Mouse (Mus musculus): Measurements from ENCODE around the gene S100a2.

S100a2 gene

DNA sequence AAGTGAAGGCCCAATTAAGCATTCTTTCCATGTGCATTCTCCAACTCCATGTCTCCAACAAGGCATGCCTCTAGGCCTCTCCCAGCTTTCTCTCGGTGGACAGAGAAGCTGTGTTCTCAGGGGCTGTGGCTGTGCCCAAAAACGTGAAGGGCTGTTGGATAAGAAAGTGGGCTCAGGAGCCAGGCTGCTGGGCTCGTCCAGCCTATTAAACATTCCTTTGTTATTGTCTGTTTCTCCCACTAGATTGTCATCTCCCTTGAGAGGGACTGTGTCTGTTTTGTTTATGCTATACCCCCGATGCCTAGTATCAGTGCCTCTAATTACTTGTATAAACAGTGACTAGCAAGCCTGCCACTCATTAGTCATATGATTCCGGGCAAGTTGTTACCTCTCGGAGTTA lies 7.7 kb downstream of the S100a2 start:
- no peak for DNase-seq

DNA sequence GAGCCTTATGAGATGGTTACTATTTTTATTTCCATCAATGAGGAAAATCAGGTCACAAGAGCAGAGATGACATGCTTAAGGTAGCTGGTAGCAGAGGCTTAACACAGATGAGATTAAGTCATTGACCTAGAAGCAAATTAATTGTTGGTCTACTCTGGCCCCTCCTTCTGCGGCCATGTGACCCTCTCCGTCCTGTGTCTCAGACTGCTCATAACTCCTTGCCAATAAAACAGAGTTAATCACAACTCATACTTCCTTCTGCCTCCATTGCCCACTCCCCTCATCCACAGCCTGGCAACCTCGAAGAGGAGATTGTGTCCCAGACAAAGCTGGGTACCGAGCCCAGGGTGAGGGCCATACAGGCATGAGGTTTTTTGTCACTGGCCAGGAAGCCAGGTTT lies 8.2 kb downstream of the S100a2 start:
- no peak for DNase-seq

DNA sequence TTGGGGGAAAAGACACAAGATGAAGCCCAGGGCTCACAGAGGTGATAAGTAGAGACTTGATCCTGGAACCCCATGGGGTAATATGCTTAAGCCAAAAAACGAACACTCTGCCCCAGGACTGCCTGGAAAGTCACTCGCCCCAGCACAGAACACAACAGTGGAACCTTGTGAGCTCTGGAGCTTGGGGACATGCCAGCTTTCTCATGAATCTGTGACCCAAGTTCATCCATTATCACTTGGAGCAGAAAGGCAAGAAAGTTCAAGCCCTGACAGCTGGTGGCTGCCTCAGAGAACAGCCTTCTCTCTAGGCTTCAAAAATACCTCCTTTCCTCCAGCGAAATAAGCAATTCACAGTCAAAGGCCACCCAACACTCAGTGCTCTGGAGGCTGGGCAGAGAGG lies 9.4 kb downstream of the S100a2 start:
- no peak for DNase-seq

DNA sequence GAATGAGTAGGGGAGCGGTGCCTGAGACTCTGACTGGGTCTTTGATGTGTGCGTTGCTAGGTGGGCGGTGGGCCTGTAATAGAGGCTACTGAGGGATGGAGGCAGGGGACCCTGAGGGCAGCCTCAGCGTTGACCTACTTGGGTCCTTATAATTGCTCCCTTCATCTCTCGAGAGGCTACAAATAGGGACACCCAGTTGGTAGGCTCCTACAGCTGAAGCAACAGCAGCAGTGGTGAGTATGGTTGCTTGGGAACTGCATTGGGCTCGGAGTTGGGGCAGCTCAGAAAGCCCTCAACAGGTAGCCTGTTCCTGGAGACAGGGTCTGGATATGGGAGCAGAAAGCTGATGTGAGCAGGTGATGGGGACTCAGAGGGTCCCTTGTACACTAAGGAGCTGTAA lies 10.0 kb downstream of the S100a2 start:
- DNase-seq: no peak

DNA sequence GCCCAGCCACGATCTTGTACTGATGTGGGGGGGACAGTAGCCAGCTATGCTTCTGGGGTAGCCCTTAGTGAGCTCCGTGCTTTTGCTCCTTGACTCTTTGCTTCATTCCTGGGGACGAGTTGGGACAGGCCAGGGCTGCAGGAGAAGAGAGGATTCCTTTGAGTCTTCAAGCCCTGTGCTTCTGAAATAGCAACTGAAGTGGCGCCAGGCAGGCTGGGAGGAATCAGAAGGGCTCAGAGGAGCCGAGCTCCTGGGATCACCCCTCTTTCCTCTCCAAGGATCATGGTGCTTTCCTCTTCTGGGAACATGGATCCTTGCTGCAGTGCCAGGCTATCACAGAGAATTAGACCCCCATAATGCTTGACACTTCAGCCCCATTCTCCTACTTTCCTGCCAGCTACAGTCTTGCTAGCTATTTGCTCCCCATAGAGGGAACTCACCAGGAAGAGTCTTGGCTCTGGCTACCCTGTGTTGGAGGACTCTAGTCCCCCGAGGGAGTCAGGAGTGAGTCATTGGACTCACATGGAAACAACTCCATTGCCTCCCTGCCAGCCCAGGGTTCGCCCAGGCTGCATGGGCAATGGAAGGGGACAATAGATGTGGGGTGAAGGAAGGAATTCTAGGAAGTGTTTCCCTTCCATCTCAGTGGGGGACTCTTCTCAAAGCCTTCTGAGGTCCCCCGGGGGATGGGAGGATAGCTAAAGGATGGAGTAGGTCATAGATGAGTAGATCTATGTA lies 10.6 kb downstream of the S100a2 start:
- no peak for DNase-seq

DNA sequence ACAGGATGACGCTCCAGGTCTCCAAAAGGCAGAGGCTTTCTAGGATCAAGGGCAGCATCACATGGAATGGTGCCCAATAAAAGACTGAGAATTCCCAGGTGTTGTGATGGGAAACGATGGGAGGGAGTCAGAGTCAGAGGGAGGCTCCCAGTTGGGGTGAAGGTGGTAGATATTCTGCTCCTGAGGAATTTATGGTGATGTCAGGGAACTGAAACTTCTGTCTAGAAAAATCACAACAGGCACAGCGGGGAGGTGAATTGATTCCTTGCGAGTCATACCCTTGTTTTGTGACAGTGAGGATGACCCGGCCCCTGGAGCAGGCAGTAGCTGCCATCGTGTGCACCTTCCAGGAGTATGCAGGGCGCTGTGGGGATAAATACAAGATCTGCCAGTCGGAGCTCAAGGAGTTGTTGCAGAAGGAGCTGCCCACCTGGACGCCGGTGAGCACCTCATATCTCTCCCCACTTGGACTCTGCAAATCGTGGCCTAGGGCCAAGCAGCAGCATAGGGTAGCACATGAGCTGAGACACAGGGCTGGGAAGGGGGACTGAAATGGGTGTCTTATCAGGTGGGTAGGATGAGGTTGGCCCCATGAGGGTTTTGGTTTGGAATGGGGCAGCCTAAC lies 11.6 kb downstream of the S100a2 start, which contains the start of gene Gm42674:
Gene Gm42674 (plus strand): TSS at position 419 of the 625 bp plus-strand sequence.
- DNase-seq: no peak

DNA sequence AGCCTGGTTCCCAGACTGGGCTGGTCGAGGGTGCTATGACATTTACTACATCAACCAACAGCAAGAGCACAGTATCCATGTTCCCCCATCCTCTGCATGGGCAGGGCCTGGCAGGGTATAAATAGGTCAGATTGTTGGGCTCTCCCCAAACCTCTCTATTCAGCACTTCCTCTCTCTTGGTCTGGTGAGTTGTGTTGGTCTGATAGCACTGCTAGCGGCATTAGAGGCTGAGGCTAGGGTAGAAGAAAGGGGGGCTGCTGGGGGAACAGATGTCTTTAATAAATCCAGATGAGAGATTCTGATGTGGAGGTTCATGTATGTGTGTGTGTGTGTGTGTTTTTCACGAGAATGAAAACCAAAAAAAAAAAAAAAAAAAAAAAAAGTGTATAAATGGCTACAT lies 13.6 kb downstream of the S100a2 start, which contains the start of gene S100a4:
Gene S100a4 (plus strand): TSS at position 149 of the 400 bp plus-strand sequence.
- no peak for DNase-seq

DNA sequence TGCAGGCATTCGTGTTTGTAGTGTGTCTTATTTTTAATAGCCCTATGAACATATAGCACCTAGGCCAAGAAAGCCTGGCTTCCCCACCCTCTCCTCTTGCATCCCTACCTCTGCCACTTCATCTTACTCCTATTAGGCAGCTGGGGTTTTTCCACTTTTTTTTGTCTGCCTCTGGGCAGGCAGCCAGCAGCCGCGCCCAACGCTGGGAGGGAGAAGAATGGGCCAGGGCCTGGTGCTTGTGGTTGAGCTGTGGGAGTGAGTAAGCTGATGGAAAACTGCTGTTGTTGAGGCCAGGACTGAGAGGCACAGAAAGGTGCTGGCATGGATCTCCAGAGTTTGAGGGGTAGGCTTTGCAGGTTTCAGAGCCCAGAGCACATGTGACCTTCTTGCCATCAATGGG lies 14.4 kb downstream of the S100a2 start:
- no peak for DNase-seq

DNA sequence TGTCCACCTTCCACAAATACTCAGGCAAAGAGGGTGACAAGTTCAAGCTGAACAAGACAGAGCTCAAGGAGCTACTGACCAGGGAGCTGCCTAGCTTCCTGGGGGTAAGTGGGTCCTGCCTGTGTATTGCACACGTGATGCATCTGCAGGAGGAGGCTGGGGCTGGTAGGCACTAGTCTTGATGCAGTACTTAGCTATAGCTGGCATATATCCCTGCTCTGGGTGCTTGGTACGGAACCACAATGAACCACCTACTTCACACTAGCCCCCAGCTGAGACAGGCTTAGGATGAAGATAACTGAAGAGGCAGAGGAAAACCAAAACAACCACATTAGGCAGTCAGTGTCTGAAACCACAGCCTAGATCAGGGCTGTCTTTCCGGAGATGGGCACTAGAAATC lies 15.0 kb downstream of the S100a2 start:
- no peak for DNase-seq

DNA sequence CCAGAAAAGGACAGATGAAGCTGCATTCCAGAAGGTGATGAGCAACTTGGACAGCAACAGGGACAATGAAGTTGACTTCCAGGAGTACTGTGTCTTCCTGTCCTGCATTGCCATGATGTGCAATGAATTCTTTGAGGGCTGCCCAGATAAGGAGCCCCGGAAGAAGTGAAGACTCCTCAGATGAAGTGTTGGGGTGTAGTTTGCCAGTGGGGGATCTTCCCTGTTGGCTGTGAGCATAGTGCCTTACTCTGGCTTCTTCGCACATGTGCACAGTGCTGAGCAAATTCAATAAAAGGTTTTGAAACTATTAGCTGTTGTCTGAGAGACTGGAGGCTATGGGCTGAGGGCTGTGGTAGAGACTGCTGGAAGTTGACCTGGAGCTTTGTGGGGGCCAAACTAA lies 15.7 kb downstream of the S100a2 start:
- no peak for DNase-seq

DNA sequence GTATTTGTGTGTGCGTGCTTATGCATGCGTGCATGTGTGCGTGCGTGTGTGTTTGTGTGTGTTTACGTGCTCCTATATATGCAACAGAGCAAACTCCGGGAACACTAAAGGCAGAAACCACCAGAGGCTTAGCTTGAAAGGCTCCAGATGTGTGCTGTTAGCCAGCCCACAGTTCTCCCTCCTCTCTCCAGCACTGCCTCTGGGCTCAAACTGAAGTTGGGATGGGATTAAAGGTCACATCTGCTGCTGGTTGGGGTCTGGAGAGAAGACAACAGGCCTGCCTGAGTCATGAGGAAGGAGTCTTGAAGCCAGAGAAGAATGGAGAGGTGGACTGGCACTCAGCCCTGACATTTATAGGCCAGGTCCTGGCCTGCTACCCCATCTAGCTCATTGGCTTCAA lies 16.1 kb downstream of the S100a2 start:
- no peak for DNase-seq

DNA sequence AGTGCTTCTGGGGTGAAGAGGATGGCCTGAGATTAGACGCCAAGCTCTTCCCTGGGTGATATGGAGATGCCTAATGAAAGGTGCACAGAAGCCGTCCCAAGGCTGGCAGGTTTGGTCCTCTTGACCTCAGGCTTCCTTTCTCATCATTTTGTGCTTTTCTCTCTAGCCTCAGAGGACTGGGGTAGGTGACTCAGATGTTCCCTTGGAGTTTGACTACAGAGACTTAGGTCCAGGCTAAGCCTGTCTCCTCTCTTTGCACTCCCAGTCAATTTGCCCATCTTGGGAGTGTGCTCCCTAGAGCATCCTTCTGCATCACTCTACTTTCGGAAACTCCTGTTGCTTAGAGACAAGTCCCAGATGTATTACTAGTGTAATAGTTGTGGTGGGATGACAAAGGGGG lies 17.3 kb downstream of the S100a2 start:
- DNase-seq: no peak

DNA sequence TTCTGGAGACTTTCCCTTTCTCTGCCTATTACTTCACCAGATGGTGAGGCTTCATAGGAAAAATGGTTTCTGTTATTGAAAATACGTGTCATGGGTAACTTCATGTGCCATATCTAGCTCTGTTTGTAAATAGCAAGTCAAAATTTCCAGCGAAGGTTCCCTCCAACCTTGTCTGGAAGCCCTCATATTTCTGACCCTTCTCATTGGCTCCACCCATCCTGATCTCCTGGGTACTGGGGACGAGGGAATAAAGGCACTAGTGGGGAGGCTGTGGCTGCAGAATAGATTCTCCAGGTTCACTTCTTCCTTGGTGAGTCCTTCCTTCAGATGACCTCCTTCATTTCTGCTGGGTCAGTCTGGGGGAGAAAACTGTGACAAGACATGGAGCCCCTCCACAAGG lies 18.2 kb downstream of the S100a2 start, which contains the start of gene S100a5:
Gene S100a5 (plus strand): TSS at position 301 of the 400 bp plus-strand sequence.
- DNase-seq: no peak

DNA sequence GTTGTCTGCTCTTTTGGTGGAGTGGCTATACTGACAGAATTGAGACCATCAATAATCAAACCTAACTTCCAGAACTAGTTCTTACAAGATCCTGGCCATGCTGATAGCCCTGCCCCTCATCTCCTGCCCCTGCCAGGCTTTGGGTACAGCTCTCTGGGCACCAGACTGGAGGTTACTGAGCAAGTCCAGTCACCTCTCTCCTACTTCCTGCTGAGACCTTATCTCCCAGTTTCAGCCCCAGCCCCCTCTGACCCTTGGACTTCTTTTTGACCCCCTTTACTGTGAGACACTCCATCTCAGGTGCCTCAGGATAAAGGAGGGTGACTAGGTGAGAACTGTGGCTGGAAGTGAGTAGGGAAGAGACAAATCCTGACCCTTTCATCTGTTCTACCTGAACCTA lies 19.1 kb downstream of the S100a2 start:
- DNase-seq: no peak

DNA sequence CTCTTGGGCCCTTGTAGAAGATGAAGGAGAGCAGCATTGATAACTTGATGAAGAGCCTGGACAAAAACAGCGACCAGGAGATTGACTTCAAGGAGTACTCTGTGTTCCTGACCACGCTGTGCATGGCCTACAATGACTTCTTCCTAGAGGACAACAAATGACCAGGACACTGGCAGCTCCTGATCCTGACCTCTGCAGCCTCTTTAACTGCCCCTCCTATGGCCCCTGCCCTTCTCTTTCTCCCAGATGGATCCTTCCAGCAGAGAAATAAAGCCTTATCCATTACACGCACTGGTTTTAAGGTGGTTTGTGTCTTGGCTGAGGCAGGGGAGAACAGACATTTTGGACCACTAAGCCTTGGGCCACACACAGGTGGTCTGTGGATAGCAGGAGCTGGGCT lies 21.4 kb downstream of the S100a2 start:
- no peak for DNase-seq

DNA sequence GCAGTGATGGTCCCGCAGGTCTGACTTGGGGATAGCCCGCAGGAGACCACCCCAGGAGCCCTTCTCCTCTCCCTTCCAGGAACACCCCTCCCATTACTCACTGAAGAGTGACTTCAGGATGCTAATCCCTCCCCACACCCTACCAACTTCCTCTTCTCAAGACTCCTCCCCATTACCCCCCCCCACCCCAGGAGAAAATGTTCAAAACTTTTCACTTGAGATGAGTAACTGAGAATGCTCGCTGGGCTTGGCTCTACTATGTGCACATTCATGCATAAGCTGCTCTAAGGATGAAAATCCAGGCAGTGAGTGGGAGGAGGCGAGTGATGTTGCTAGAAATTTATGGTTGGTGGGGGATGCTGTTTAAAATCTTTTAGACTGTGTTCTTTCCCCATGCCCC lies 22.0 kb downstream of the S100a2 start:
- DNase-seq: no peak

DNA sequence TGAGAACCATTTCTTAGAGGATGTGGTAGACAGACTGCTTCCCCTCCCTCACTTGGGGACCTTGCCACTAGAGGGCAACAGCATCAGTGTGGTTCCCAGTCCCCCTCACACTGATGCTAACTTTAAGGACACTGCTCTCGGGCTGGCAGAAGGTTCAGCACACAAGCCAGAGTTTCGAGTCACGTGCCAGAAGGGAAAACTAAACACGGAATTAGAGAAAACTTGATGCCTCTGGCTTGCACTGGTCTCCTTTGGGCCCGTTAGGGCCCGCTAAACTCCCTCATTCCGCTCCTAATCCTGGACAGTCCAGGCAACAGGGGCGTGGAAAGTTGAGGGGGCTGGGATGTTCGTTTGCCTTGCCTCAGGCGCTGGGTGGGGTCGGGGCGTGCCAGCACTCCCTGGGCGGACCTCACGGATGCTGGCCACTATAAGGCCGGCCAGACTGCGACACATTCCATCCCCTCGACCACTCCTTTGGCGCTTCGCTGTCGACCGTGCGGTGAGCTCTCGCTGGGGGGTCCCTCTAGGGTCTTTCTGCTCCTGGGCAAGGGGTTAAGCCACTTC lies 22.8 kb downstream of the S100a2 start, which contains the start of gene S100a6:
Gene S100a6 (plus strand): TSS at position 155 of the 564 bp plus-strand sequence.
- DNase-seq: no peak

DNA sequence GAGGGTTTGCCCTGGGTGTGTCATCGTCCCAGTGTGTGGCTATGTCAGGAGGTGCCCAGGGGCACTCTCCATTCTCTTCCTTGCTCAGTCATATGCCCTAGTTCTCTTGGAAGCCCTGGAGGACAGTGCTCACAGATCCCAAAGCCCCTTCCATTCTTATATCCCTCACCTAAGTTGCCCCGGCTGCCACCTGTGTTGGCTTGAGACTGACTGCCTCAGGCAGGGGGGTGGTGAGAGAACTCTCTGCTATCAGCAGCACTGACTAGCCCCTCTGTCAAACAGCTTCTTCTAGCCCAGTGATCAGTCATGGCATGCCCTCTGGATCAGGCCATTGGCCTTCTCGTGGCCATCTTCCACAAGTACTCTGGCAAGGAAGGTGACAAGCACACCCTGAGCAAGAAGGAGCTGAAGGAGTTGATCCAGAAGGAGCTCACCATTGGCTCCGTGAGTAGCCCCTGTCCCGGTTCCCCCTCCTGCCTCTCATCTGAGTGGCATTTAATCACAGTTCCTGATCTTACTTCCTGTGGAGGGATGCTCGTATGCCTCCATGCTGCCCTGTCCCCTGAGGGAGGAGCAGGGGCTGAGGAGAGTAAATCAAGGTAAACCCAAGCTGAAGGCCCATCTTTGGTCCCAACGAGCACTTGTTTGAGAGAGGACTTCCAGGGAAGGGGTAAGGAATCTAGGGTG lies 23.6 kb downstream of the S100a2 start:
- no peak for DNase-seq

DNA sequence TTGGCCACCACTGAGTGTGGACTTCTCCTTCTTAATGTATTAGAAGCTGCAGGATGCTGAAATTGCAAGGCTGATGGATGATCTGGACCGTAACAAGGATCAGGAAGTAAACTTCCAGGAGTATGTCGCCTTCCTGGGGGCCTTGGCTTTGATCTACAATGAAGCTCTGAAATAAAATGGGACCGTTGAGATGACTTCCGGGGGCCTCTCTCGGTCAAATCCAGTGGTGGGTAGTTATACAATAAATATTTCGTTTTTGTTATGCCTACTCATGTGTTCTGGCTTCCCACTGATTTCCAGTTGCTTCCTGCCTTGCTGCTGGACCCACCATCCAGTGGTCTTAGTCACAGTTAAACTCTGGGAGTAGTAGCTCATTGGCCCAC lies 24.1 kb downstream of the S100a2 start:
- no peak for DNase-seq

DNA sequence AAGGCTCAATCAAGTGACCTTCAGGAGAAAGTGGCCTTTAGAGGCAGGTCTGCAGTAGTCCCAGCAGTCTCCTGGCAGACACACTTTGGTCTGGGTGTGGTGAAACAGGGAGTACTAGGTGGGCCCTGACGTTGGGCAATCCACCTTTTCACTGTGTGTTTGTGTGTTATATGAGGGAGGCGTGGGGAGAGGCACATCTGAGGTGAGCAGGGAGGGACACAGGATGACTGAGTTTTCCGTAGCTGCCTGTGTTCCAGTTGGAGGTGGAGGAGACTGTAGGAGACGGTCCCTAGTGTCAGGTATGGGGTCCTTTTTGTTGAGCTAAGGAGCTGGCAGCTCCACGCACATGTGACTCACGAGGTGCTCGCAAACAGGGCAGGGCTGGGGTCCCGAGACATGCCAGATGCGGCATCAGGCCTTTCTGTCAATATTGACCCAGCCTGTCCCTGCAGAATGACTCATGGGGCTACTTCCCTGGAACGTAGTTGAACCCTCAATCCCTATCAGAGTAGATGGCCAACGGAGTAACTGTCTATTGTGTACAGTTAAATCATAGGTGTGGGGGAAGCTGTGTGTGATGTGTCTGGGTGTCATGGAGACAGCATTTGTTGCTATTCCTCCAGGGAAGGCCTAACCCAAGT lies 24.7 kb downstream of the S100a2 start:
- no peak for DNase-seq

DNA sequence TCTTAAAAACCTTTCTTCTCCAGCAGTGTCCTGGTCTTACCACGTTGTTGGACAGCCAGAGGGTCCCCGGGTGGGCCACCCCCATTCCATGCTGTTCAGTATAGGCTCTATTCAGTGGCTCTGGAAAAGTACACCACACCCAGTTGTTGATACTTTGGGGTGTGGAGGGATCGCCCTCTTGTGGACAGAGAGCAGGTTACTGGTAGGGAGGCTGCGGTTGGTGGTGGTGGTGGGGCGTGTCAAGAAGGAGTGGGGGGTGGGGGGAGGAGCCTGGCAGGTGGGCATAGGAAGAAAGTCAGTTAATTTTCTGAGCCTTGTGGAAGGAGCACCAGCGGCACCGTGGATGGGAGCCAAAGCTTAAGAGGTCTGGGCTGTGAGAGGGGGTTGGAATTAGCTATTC lies 25.4 kb downstream of the S100a2 start:
- peak; percentile 18 for DNase-seq

DNA sequence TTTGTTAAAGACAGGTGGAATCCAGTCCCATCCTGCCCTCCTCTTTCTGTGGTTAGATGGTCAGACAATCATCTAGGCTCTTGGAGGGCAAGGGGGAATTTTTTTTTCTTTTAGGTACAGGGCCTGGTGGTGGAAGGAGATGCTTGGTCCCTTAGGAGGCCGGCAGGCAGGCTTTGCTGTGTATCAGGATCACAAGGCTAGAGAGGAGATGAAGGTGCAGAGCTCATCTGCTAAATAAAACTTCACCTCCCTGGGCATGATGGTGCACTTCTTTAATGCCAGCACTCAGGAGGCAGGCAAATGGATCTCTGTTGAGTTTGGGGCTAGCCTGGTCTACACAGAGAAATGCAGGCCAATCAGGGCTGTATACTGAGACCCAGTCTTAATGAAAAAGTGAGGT lies 25.9 kb downstream of the S100a2 start:
- DNase-seq: no peak

DNA sequence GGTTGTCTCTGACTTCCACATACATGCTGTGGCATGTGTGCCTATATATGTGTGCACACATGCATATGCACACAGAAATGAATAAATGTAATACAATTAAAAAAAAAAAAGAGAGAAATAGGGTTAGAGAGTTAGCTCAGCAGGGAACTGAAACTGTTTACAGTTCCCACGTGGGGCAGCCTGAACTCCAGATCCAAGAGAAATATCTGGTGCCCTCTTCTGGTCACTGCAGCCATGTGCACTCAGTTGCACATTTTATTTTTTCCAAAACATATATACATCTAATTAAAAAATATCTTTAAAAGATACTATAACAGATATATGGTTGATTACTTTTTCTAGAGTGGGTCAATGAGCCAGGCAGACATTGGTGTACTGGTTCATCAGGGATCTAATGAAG lies 27.5 kb downstream of the S100a2 start:
- no peak for DNase-seq
